Mouse (Mus musculus) ovary, adult 18-20 months (tissue): ENCODE measurements around the gene Epn1.

Experiments used
- DNase-seq: peaks from one replicate; pipeline ENCODE4 v3.0.0; 2022; ENCODE audit warnings: low spot score, mixed read lengths

Epn1 gene

GRCm38 (mm10) chr7:5080010-5080751 lies at the start of gene Epn1:
Gene Epn1 (plus strand): TSS chr7:5080235.
- peak; percentile 92 for DNase-seq

GRCm38 (mm10) chr7:5030554-5031275 lies 49.3 kb upstream of the Epn1 start:
- no peak for DNase-seq

DNA sequence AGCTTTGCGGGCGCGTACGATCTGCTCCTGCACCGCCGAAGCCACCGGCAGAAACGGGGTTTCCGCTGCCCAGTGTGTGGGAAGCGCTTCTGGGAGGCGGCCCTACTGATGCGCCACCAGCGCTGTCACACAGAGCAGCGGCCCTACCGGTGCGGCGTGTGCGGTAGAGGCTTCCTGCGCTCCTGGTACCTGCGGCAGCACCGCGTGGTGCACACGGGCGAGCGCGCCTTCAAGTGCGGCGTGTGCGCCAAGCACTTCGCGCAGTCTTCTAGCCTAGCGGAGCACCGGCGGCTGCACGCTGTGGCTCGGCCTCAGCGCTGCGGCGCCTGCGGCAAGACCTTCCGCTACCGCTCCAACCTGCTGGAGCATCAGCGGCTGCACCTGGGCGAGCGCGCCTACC lies 48.5 kb upstream of the Epn1 start:
- DNase-seq: no peak

DNA sequence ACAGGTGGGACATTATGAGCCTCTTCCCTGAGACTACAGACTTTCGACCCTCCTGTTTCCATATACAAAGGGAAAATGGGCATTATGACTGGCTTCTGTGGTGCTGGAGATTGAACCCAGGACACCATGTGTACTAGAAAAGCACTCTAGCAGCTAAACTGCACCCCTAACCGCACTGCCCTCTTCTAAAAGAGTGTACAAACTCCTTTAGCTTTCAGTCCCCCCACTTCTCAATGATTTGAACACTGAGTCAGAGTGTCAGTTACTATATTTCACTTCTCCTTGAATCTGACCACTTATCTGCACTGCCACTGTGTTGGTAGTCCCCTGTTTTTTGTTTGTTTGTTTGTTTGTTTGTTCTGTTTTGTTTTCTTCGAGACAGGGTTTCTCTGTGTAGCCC lies 46.2 kb upstream of the Epn1 start, which contains the start of gene 4632433K11Rik:
Gene 4632433K11Rik (plus strand): TSS at position 301 of the 400 bp plus-strand sequence.
- DNase-seq: no peak

GRCm38 (mm10) chr7:5035628-5036027 lies 44.4 kb upstream of the Epn1 start:
- DNase-seq: no peak

DNA sequence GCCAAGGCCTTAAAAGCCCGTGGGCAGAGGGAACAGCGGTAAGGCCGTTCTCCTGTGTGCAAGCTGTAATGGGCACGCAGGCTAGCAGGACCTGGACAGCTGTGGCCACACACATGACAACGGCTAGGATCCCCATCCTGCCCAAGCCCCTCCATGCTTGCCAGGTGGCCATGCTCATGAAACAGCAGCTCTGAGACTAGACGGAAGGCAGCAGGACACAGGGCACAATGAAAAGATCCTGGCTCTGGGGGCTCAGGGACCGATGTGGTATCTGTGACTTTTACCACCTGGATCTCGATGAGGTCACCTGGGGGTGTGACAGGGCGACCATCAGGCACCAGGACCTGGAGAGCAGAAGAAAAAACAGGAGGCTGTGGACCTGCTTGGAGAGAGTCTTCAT lies 43.9 kb upstream of the Epn1 start:
- no peak for DNase-seq

DNA sequence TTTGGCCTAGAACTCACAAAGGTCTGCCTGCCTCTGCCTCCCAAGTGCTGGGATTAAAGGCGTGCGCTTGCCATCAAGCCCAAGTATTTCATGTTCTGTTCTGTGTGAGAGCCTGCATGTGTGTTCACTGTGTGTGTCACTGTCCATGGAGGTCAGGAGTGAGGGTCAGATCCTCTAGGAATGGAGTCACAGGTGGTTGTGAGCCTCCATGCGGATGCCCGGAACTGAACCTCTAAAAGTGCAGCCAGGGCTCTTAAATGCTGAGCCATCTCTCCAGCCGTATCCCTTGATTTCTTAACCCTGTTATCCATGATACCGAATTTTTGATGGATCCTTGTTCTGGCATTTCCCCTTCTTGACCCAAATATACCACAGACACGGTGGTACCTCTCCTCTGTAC lies 43.0 kb upstream of the Epn1 start:
- DNase-seq: no peak

GRCm38 (mm10) chr7:5037467-5037866 lies 42.6 kb upstream of the Epn1 start:
- DNase-seq: no peak

DNA sequence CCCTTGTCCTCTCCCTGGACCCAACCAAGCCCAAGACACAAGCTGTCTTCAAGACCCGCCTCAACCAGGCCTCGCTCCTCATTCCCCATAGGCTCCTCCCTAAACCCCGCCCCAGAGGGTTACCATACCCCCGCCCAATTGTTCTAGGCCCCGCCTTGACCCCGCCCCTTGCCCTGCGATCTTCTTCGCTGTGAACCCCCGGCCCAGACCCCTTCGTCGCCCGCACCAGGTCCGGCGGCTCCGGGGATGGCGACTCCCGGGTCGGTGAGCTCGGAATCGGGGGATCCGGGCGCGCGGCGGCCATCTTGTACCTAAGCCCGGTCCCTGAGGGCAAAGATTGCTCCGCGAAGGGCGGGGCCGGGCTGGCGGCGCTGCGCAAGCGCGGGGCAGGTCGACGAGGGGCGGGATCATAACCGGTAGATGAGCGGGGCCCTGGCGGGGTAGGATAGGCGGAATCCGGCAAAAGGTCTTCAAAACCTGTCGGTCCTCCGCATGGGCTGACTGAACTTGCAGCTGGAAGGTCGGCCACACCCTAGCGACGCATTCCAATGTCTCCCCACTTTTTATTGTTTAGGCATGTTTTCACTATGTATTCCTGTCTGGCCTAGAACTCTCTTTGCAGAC lies 41.8 kb upstream of the Epn1 start, which contains the start of gene Zfp784:
Gene Zfp784 (minus strand): TSS at position 338 of the 624 bp plus-strand sequence.
- DNase-seq: peak; percentile 88

- DNase-seq: no peak
Measured at GRCm38 (mm10) chr7:5038940-5039339, 41.1 kb upstream of the Epn1 start.

DNA sequence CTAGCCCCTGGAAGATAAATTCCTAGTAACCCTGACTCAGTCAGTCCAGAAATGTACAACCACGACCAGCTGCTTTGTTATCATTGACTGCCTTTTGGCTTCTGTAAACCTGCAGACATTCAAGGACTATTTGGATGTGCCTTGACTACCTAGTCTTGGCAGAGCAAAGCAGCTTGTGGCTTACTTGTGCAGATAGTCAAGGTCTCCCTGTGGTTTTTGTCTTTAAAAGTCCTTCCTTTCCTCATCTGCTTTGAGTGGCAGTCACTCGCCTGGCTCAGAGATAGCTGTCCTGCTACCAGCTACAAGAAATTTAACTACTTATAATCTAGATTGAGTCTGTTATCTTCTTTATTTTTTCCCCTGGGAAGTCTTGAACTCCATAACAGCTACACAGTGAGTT lies 35.1 kb upstream of the Epn1 start:
- no peak for DNase-seq

DNA sequence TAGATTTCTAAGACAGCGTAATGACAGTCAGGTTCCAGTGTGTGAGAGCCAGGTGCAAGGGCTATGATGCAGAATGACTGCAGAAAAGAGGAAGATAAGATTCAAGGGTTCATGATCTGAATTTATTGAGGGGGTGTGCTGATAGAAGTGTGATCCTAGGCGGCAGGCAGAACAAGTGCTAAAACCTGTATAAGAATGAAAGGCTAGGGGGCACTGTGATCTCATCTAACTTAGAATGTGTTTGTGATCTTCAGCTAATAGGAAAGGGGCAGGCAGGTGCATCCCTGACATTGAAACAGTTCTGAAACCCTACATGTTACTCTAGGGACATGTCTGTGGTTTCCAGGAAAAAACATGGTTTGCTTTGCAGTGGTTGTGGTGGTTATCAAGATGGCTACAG lies 33.9 kb upstream of the Epn1 start:
- no peak for DNase-seq

DNA sequence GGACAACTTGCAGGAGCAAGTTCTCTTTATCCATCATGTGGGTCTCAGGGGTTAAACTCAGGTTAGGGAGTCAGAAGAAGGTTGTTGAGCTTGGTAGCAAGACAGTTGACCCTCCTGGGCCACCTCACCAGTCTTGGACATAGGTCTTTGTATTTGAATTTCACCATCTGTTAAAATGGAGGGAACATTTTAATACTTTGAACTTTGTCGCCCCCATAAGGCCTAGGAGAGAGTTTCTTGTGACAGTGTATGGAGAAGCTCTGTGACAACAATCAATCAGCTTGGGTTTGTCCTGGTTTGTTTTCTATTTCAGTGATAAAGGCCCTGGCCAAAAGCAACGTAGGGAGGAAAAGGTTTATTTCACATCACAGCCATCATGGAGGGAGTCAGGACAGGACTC lies 32.7 kb upstream of the Epn1 start:
- DNase-seq: no peak

- DNase-seq: peak; percentile 50
Measured at GRCm38 (mm10) chr7:5051193-5052192, 28.5 kb upstream of the Epn1 start, which contains the start of gene Zfp580. Gene Zfp580 (plus strand): TSS chr7:5051538.

DNA sequence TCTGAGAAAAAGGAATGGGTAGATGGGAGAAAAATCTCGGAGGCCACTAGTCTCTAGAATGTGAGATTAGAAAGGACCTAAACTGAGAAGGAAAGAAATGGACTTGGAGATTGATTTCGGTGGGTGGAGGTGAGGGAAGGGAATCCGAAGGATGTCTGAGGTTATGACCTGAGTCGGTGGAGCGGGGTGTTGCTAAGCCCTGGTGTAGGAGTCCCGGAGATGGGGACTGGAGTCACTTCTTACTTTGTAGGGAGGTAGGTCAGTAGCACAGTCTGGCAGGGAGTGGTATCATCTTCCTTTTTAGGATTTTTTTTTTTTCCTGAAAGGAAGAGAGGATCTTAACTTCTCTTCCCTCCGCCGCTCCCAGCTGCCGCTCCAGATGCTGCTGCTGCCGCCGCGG lies 27.6 kb upstream of the Epn1 start:
- DNase-seq: no peak

DNA sequence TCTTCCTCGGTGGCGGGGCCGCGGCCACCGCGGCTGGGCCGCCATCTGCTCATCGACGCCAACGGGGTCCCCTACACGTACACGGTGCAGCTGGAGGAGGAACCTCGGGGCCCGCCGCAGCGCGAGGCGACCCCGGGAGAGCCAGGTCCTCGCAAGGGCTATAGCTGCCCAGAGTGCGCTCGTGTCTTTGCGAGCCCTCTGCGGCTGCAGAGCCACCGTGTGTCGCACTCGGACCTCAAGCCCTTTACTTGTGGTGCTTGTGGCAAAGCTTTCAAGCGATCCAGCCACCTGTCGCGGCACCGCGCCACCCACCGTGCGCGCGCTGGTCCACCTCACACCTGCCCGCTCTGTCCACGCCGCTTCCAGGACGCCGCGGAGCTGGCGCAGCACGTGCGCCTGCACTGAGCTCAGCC lies 27.1 kb upstream of the Epn1 start:
- DNase-seq: no peak

GRCm38 (mm10) chr7:5053456-5054179 lies 26.4 kb upstream of the Epn1 start:
- DNase-seq: no peak

DNA sequence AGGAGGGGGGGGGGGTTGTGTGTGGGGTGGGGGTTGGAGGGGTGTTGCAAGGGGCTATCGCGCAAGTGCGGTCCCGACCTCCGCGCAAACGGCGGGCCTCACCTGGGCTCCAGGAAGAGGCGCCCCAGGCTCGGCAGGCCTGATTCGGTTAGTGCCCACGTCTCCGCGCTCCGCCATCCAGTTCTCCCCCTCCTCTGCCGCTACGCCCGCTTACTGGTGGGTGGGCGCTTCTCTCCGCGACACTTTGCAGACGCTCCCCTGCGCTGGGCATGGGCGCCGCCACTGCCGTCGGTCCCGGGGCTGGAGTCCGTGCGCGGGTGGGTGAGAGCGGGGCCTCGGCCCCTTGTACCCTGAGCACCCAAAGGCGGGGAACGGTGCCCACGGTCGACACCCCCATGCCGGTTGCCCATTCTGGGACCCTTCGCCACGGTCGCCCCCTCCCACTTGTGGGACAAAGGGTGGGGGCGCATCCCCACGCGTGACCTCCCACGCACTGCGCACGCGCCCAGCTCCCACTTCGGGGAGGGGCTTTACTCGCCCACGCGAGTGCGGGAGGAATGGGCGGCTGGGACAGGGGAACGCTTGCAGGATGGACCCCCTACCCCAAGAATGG lies 23.3 kb upstream of the Epn1 start:
- no peak for DNase-seq

- DNase-seq: no peak
Measured at GRCm38 (mm10) chr7:5057381-5057780, 22.7 kb upstream of the Epn1 start.

GRCm38 (mm10) chr7:5057804-5058203 lies 22.2 kb upstream of the Epn1 start:
- DNase-seq: no peak

DNA sequence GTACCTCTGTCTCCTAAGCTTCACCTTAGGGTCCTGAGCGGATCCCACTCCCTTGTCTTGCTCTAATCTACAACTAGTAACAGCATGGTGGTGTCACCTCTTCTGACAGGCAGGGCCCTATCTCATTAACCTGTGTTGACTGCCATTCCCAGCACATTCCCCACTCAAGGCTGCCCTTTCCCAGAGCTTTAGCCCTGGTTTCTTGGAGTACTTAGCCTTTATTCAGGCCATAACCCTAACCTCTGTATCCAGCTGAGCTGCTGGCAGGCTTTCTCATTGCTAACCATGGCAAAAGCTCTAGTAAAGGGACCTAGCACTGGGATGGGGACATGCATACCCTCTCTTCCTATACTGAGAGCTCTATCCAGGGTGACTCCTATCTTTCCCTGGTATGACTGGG lies 21.4 kb upstream of the Epn1 start:
- DNase-seq: no peak
